Mouse (Mus musculus): Measurements from ENCODE around the gene Stat3. TPM values are rescaled to one million over a fixed set of nuclear protein-coding genes. Genes with fewer than 3 reads are reported as not detected.

The Stat3 gene
- 20.9 and 23.6 TPM in 2 replicates for polyA plus RNA-seq (2012; rRNA removed)

DNA sequence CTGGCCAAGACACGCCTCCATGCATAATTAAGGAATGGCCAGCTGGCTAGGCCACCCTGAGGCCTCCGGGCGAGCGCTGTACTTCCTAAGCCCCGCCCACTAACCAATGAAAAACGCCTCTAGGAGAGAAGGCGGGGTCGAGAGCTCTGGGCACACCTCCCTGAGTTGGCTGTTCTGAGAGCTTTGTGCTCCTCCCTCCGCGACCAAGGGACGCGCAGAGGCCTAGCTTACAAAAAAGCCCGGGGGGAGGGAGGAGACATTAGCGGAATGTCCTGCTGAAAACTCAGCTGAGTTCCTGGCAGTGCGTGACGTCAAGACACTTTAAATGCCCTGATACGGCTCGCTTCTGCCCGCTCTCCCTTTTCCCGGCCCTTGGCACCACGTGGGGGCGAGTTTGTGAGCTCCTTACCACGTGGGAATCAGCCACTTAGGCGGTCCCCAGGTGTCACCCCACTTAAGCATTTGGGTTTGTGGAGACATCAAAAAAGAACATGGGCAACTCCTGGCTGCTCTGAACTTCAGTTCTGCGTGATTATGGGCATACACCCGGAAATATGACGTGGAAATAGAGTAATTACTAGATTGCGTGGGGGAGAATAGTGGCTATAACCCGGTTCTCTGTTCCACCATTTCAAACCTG, at the start of gene Stat3:
Gene Stat3, minus strand, starts transcription at position 29 of the 640 bp plus-strand sequence.

GRCm38 (mm10) chr11:100970557-100970937, 31.2 kb upstream of the Stat3 start, which contains the start of gene Cavin1:
Gene Cavin1, minus strand, starts transcription at chr11:100970887.

GRCm38 (mm10) chr11:100858935-100859578, 80.3 kb downstream of the Stat3 start, which contains the start of gene Stat5a:
Gene Stat5a, plus strand, starts transcription at chr11:100859351.

GRCm38 (mm10) chr11:100850038-100850777, 89.1 kb downstream of the Stat3 start, which contains the start of gene Stat5b:
Gene Stat5b, minus strand, starts transcription at chr11:100850724.

Other genes with a start within 250 kb of the Stat3 start
- 0.35 and 0.65 TPM in 2 replicates for gene Zfp385c, start 247.1 kb downstream of the Stat3 start, polyA plus RNA-seq (2012; rRNA removed)
- 3.2 and 3.3 TPM in 2 replicates for gene Dhx58, start 235.3 kb downstream of the Stat3 start, polyA plus RNA-seq (2012; rRNA removed)
- 49.7 and 54.3 TPM in 2 replicates for gene Kat2a, start 227.1 kb downstream of the Stat3 start, polyA plus RNA-seq (2012; rRNA removed)
- gene Hspb9, start 225.7 kb downstream of the Stat3 start, polyA plus RNA-seq (2012; rRNA removed) = 0.21 TPM in 1 of 2 replicates, not detected in the other
- gene Rab5c, start 201.3 kb downstream of the Stat3 start, polyA plus RNA-seq (2012; rRNA removed) = 91.1 and 137 TPM in 2 replicates
- gene Kcnh4, start 179.6 kb downstream of the Stat3 start, polyA plus RNA-seq (2012; rRNA removed) = 6.4 and 7.2 TPM in 2 replicates
- gene Hcrt, start 176.6 kb downstream of the Stat3 start, polyA plus RNA-seq (2012; rRNA removed) = 0.28 TPM in 1 of 2 replicates, not detected in the other
- 5.8 and 6.6 TPM in 2 replicates for gene Ghdc, start 168.6 kb downstream of the Stat3 start, polyA plus RNA-seq (2012; rRNA removed)
- gene Stat5b, start 88.8 kb downstream of the Stat3 start, polyA plus RNA-seq (2012; rRNA removed) = 12.9 and 15.9 TPM in 2 replicates
- 2.1 and 3.3 TPM in 2 replicates for gene Stat5a, start 80.2 kb downstream of the Stat3 start, polyA plus RNA-seq (2012; rRNA removed)
- gene Cavin1, start 31.3 kb upstream of the Stat3 start, polyA plus RNA-seq (2012; rRNA removed) = 20.2 and 40.3 TPM in 2 replicates
- gene Atp6v0a1, start 69.9 kb upstream of the Stat3 start, polyA plus RNA-seq (2012; rRNA removed) = 75.1 and 97.4 TPM in 2 replicates
- 6.2 and 7.2 TPM in 2 replicates for gene Naglu, start 130.5 kb upstream of the Stat3 start, polyA plus RNA-seq (2012; rRNA removed)
- 0.30 and 0.55 TPM in 2 replicates for gene Hsd17b1, start 138.9 kb upstream of the Stat3 start, polyA plus RNA-seq (2012; rRNA removed)
- gene Coasy, start 143.0 kb upstream of the Stat3 start, polyA plus RNA-seq (2012; rRNA removed) = 46.4 and 49.7 TPM in 2 replicates
- 24.2 and 37.5 TPM in 2 replicates for gene Mlx, start 147.7 kb upstream of the Stat3 start, polyA plus RNA-seq (2012; rRNA removed)
- gene Psmc3ip, start 155.9 kb upstream of the Stat3 start, polyA plus RNA-seq (2012; rRNA removed) = 50.1 and 54.5 TPM in 2 replicates
- 39.1 and 53.7 TPM in 2 replicates for gene Retreg3, start 180.4 kb upstream of the Stat3 start, polyA plus RNA-seq (2012; rRNA removed)
- 23.1 and 35.8 TPM in 2 replicates for gene Tubg1, start 180.4 kb upstream of the Stat3 start, polyA plus RNA-seq (2012; rRNA removed)
- gene Tubg2, start 216.4 kb upstream of the Stat3 start, polyA plus RNA-seq (2012; rRNA removed) = 2.4 and 4.7 TPM in 2 replicates
- 0.77 and 1.3 TPM in 2 replicates for gene Cntnap1, start 231.0 kb upstream of the Stat3 start, polyA plus RNA-seq (2012; rRNA removed)
- 8.0 and 10.1 TPM in 2 replicates for gene Plekhh3, start 231.8 kb upstream of the Stat3 start, polyA plus RNA-seq (2012; rRNA removed)
- gene Ccr10, start 235.9 kb upstream of the Stat3 start, polyA plus RNA-seq (2012; rRNA removed) = not detected in 2 replicates

All from central nervous system, embryonic 11.5 days (tissue).